Mouse (Mus musculus): Measurements from ENCODE around the gene Gm3411. TPM values are rescaled to one million over a fixed set of nuclear protein-coding genes. Genes with fewer than 3 reads are reported as not detected.
"Not testable (repeated sequence)": the region's sequence is repeated elsewhere in the genome, so short reads cannot be mapped to it uniquely, and the experiment has no call there.

The Gm3411 gene
- total RNA-seq (2021), result 10 to 100 TPM; 12.4 to 14.6 TPM

DNA sequence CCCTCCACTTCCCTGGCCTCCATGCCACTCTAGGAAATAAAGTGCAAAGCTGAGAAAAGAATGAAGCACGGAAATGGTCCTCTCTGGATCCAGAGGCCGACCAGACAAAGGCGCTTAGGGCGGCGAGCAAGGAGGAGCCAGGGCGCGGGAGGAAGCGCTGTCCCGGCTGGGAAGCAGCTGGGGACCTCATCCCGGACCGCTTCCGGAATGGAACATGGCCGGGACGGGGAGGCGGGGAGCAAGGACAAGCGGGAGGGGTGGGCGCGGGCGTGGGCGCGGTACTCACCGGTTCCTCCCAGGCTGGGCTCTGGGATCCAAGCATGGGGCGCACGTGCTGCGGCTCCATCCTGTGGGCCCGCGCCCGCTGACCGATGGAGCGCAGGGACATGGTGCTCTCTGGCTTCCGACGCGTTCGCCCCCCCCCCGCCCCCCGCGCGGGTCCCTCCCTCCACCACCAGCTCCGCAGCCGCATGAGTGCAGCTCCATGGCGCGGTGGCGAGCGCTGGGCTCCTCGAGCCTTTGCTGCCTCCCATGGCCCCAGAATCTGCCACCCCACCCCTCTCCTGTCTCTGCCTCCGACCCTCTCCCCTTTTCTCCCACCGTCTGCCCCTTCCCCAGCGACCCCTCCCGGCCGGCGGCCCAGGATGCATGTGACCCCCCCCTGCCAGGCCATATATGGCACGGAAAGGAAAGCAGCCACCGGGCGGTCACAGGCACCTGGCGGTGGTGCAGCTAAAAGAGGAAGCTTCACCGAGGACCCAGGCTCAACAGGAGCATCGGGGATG is at the start of gene Gm3411:
TSS of gene Gm3411 (minus strand) at position 320 of the 785 bp plus-strand sequence.
- DNase-seq, result peak; percentile 38
- intact Hi-C loops (cut with DNase I), result not testable (repeated sequence)

DNA sequence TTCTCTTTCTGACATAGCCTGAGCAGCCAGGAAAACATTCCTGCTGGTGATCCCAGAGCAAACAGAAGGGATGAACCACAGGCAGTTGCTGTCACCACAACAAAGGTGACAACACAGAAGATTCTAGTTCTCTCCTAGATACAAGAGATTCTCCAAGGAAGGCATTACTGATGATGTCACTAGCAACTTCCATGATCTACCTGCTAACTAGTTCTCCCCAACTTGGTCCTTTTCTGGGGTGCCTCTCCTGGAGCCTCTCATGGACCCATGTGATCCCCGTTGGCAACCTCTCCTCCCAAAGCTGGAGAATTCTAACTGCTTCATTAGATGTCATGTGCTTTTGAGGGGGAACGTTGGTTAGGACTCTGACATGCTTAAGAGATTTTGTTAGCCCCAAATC is 17.7 kb upstream of the Gm3411 start, which contains the start of gene Gm21103:
TSS of gene Gm21103 (minus strand) at position 101 of the 400 bp plus-strand sequence.
- DNase-seq; intact Hi-C loops (cut with DNase I): not testable (repeated sequence)

DNA sequence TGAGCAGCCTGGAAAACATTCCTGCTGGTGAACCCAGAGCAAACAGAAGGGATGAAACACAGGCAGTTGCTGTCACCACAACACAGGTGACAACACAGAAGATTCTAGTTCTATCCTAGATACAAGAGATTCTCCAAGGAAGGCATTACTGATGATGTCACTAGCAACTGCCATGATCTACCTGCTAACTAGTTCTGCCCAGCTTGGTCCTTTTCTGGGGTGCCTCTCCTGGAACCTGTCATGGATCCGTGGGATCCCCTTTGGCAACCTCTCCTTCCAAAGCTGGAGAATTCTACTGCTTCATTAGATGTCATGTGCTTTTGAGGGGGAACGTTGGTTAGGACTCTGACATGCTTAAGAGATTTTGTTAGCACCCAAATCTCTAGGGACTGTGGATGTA is 67.9 kb downstream of the Gm3411 start, which contains the start of gene Gm21560:
TSS of gene Gm21560 (minus strand) at position 101 of the 400 bp plus-strand sequence.
- DNase-seq; intact Hi-C loops (cut with DNase I): not testable (repeated sequence)

Other genes with a start within 250 kb of the Gm3411 start
- gene Gm6337, start 229.0 kb downstream of the Gm3411 start, total RNA-seq (2021), result under 1 TPM in 1 of 2 experiments, not detected in 1; 0.28 TPM
- 1 to 10 TPM; 1.5 to 1.7 TPM for gene Gm8206, start 193.3 kb downstream of the Gm3411 start, total RNA-seq (2021)
- 1 to 10 TPM; 5.1 to 5.6 TPM for gene Gm3468, start 178.6 kb downstream of the Gm3411 start, total RNA-seq (2021)
- gene Gm3476, start 161.4 kb downstream of the Gm3411 start, total RNA-seq (2021), result not detected
- 1 to 10 TPM; 2.6 to 3.1 TPM for gene Gm21560, start 68.0 kb downstream of the Gm3411 start, total RNA-seq (2021)
- gene Gm21103, start 17.6 kb upstream of the Gm3411 start, total RNA-seq (2021), result not detected
- not detected for gene Gm3618, start 56.4 kb upstream of the Gm3411 start, total RNA-seq (2021)
- under 1 TPM in 1 of 2 experiments, not detected in 1; 0.54 TPM for gene Gm16440, start 103.1 kb upstream of the Gm3411 start, total RNA-seq (2021)
- 10 to 100 TPM in 1 of 2 experiments, 1 to 10 TPM in 1; 9.3 to 13.5 TPM for gene Gm3591, start 125.2 kb upstream of the Gm3411 start, total RNA-seq (2021)
- not detected for gene Gm3594, start 157.4 kb upstream of the Gm3411 start, total RNA-seq (2021)

Data from left cerebral cortex, postnatal 4 days (tissue).